Mouse (Mus musculus) liver, embryonic 15.5 days (tissue): ENCODE data around the gene Rap1gap2. TPM values are rescaled to one million over a fixed set of nuclear protein-coding genes. Genes with fewer than 3 reads are reported as not detected.

Experiments
- ATAC-seq: fragments of 200-750 bp; cut with Nextera tagmentation; 2 replicates; pipeline ENCODE4 v1.8.0; 2017; ENCODE audit warnings: moderate number of reproducible peaks, mild to moderate bottlenecking, moderate library complexity; ENCODE audit not compliant: insufficient read depth
- H3K27ac ChIP-seq: fragments of 300-500 bp; sonication (generic); replicated peaks from 2 replicates; pipeline ENCODE4 v1.5.1; 2015; ENCODE audit warnings: mild to moderate bottlenecking, inconsistent platforms
- H3K27me3 ChIP-seq: fragments of 300-500 bp; sonication (generic); 2 replicates; pipeline ENCODE4 v1.6.1; 2015; ENCODE audit warnings: mild to moderate bottlenecking, inconsistent platforms
- H3K36me3 ChIP-seq: fragments of 300-500 bp; sonication (generic); replicated peaks from 2 replicates; pipeline ENCODE4 v1.6.1; 2015; ENCODE audit warnings: moderate library complexity, mild to moderate bottlenecking, inconsistent platforms
- H3K4me1 ChIP-seq: fragments of 300-500 bp; sonication (generic); replicated peaks from 2 replicates; pipeline ENCODE4 v1.6.1; 2015; ENCODE audit warnings: inconsistent platforms
- H3K4me2 ChIP-seq: fragments of 300-500 bp; sonication (generic); 2 replicates; pipeline ENCODE4 v1.6.1; 2015; ENCODE audit warnings: moderate library complexity, mild to moderate bottlenecking, inconsistent platforms
- H3K4me3 ChIP-seq: fragments of 300-500 bp; sonication (generic); replicated peaks from 2 replicates; pipeline ENCODE4 v1.5.1; 2015; ENCODE audit warnings: mild to moderate bottlenecking, inconsistent platforms
- H3K9ac ChIP-seq: fragments of 300-500 bp; sonication (generic); 2 replicates; pipeline ENCODE4 v1.6.1; 2015; ENCODE audit warnings: moderate library complexity, mild to moderate bottlenecking, inconsistent platforms
- H3K9me3 ChIP-seq: fragments of 300-500 bp; sonication (generic); replicated peaks from 2 replicates; pipeline ENCODE4 v1.6.1; 2016; ENCODE audit warnings: inconsistent platforms
- WGBS: fragments of 180-500 bp; shearing (Covaris S2); methylation state at CpG from one replicate; pipeline ENCODE4 v1.1.7; 2015; ENCODE audit warnings: mixed read lengths; ENCODE audit not compliant: insufficient replicate concordance; 5-methylcytosine and 5-hydroxymethylcytosine counted together
- polyA plus RNA-seq: library from polyadenylated mRNA; unstranded; fragments of >200 nt; fragmentation: Nextera tagmentation; extraction: Ambion mirVana; gene quantifications from 2 replicates; pipeline ENCODE4 v1.2.1, GENCODE M21; 2015

Rap1gap2 gene
- polyA plus RNA-seq, 1 experiment from 2014 or later, result 0.76 TPM

GRCm38 (mm10) chr11:74523210-74523951 lies 87.3 kb downstream of the Rap1gap2 start:
- H3K4me3 ChIP-seq, result peak overlapping the region; percentile 58
- H3K27ac ChIP-seq, result no peak overlapping the region
- no peaks in the 10 kb centered on the region for H3K36me3 ChIP-seq
- H3K4me2 ChIP-seq, result peak overlapping the region; percentile 73
- WGBS, result 9% methylated on average over 30 of the region's 30 CpGs
- no peak for ATAC-seq
- no peaks in the 10 kb centered on the region for H3K9me3 ChIP-seq
- peaks cover 80% of the 10 kb centered on the region for H3K27me3 ChIP-seq
- no peak overlapping the region for H3K9ac ChIP-seq
- peaks cover 37% of the 10 kb centered on the region for H3K4me1 ChIP-seq

- peak; percentile 52 for ATAC-seq
- H3K4me1 ChIP-seq, result peaks cover 37% of the 10 kb centered on the region
- no peak overlapping the region for H3K9ac ChIP-seq
- H3K9me3 ChIP-seq, result no peaks in the 10 kb centered on the region
- peaks cover 78% of the 10 kb centered on the region for H3K27me3 ChIP-seq
- H3K36me3 ChIP-seq, result no peaks in the 10 kb centered on the region
- under 1% methylated on average over 87 of the region's 87 CpGs for WGBS
- H3K4me2 ChIP-seq, result peak overlapping the region; percentile 73
- no peak overlapping the region for H3K27ac ChIP-seq
- H3K4me3 ChIP-seq, result peak overlapping the region; percentile 58
Observed at GRCm38 (mm10) chr11:74522487-74523209, 88.1 kb downstream of the Rap1gap2 start.

GRCm38 (mm10) chr11:74521981-74522486 lies 88.7 kb downstream of the Rap1gap2 start:
- Histone ChIP-seq H3K9ac (peak overlapping the region; percentile 9; the same call in 1 of the 2 replicates), H3K27me3 (peaks cover 75% of the 10 kb centered on the region), H3K4me2 (peak overlapping the region; percentile 73), H3K9me3 (no peaks in the 10 kb centered on the region), H3K4me3 (peak overlapping the region; percentile 58), H3K36me3 (no peaks in the 10 kb centered on the region), H3K27ac (no peak overlapping the region), H3K4me1 (peaks cover 36% of the 10 kb centered on the region)
- WGBS, result 3% methylated on average over 29 of the region's 29 CpGs
- ATAC-seq, result no peak

- Histone ChIP-seq H3K4me1 (peaks cover 27% of the 10 kb centered on the region), H3K36me3 (no peaks in the 10 kb centered on the region), H3K4me3 (no peak overlapping the region), H3K27me3 (peaks cover 62% of the 10 kb centered on the region), H3K4me2 (no peak overlapping the region), H3K9ac (no peak overlapping the region), H3K9me3 (no peaks in the 10 kb centered on the region), H3K27ac (no peak overlapping the region)
- 53% methylated on average over 3 of the region's 3 CpGs for WGBS
- no peak for ATAC-seq
Observed at GRCm38 (mm10) chr11:74520201-74520600, 90.5 kb downstream of the Rap1gap2 start.

- no peaks in the 10 kb centered on the region for H3K4me1 ChIP-seq
- no peak overlapping the region for H3K27ac ChIP-seq
- H3K36me3 ChIP-seq, result no peaks in the 10 kb centered on the region
- H3K9me3 ChIP-seq, result no peaks in the 10 kb centered on the region
- H3K9ac ChIP-seq, result no peak overlapping the region
- no peak for ATAC-seq
- no peak overlapping the region for H3K4me2 ChIP-seq
- peaks cover 21% of the 10 kb centered on the region for H3K27me3 ChIP-seq
- H3K4me3 ChIP-seq, result no peak overlapping the region
- 56% methylated on average over 5 of the region's 5 CpGs for WGBS
Observed at GRCm38 (mm10) chr11:74516112-74516511, 94.6 kb downstream of the Rap1gap2 start.

GRCm38 (mm10) chr11:74515046-74515445 lies 95.7 kb downstream of the Rap1gap2 start:
- 51% methylated on average over 3 of the region's 3 CpGs for WGBS
- Histone ChIP-seq H3K27me3 (peaks cover 10% of the 10 kb centered on the region), H3K36me3 (no peaks in the 10 kb centered on the region), H3K4me2 (no peak overlapping the region), H3K4me3 (no peak overlapping the region), H3K9me3 (no peaks in the 10 kb centered on the region), H3K27ac (no peak overlapping the region), H3K4me1 (no peaks in the 10 kb centered on the region), H3K9ac (no peak overlapping the region)
- ATAC-seq, result no peak

- no peak overlapping the region for H3K4me3 ChIP-seq
- no peaks in the 10 kb centered on the region for H3K4me1 ChIP-seq
- no peaks in the 10 kb centered on the region for H3K36me3 ChIP-seq
- H3K4me2 ChIP-seq, result no peak overlapping the region
- 71% methylated on average over 10 of the region's 10 CpGs for WGBS
- no peaks in the 10 kb centered on the region for H3K9me3 ChIP-seq
- no peak overlapping the region for H3K27ac ChIP-seq
- H3K27me3 ChIP-seq, result no peaks in the 10 kb centered on the region
- no peak for ATAC-seq
- H3K9ac ChIP-seq, result no peak overlapping the region
Observed at GRCm38 (mm10) chr11:74512595-74512994, 98.1 kb downstream of the Rap1gap2 start.

- Histone ChIP-seq H3K27ac (no peak overlapping the region), H3K9ac (no peak overlapping the region), H3K4me1 (no peaks in the 10 kb centered on the region), H3K4me3 (no peak overlapping the region), H3K36me3 (no peaks in the 10 kb centered on the region), H3K27me3 (no peaks in the 10 kb centered on the region), H3K9me3 (no peaks in the 10 kb centered on the region), H3K4me2 (no peak overlapping the region)
- ATAC-seq, result no peak
- 78% methylated on average over 6 of the region's 6 CpGs for WGBS
Observed at GRCm38 (mm10) chr11:74506275-74506674, 104.4 kb downstream of the Rap1gap2 start.

GRCm38 (mm10) chr11:74502485-74502884 lies 108.2 kb downstream of the Rap1gap2 start:
- no peak overlapping the region for H3K4me3 ChIP-seq
- H3K27me3 ChIP-seq, result no peaks in the 10 kb centered on the region
- 72% methylated on average over 8 of the region's 8 CpGs for WGBS
- no peak overlapping the region for H3K4me2 ChIP-seq
- no peaks in the 10 kb centered on the region for H3K9me3 ChIP-seq
- no peak overlapping the region for H3K27ac ChIP-seq
- H3K9ac ChIP-seq, result no peak overlapping the region
- no peaks in the 10 kb centered on the region for H3K36me3 ChIP-seq
- ATAC-seq, result no peak
- H3K4me1 ChIP-seq, result 0 out of 2 replicates have a peak, but pooled peaks cover 5% of the 10 kb centered on the region

GRCm38 (mm10) chr11:74501989-74502388 lies 108.7 kb downstream of the Rap1gap2 start:
- no peak overlapping the region for H3K9ac ChIP-seq
- H3K36me3 ChIP-seq, result no peaks in the 10 kb centered on the region
- no peak overlapping the region for H3K4me2 ChIP-seq
- H3K9me3 ChIP-seq, result no peaks in the 10 kb centered on the region
- H3K27ac ChIP-seq, result no peak overlapping the region
- H3K4me3 ChIP-seq, result no peak overlapping the region
- 0 out of 2 replicates have a peak, but pooled peaks cover 5% of the 10 kb centered on the region for H3K4me1 ChIP-seq
- ATAC-seq, result no peak
- H3K27me3 ChIP-seq, result no peaks in the 10 kb centered on the region

- Histone ChIP-seq H3K9ac (no peak overlapping the region), H3K27ac (no peak overlapping the region), H3K27me3 (no peaks in the 10 kb centered on the region), H3K9me3 (no peaks in the 10 kb centered on the region), H3K4me2 (no peak overlapping the region), H3K4me1 (0 out of 2 replicates have a peak, but pooled peaks cover 5% of the 10 kb centered on the region), H3K4me3 (no peak overlapping the region), H3K36me3 (no peaks in the 10 kb centered on the region)
- ATAC-seq, result no peak
- 49% methylated on average over 3 of the region's 3 CpGs for WGBS
Observed at GRCm38 (mm10) chr11:74501061-74501460, 109.7 kb downstream of the Rap1gap2 start.
